Mouse (Mus musculus): ENCODE data around the gene Jun. TPM values are rescaled to one million over a fixed set of nuclear protein-coding genes. Genes with fewer than 3 reads are reported as not detected.

The Jun gene
- polyA plus RNA-seq, 1 experiment from 2014 or later, result 20.7 TPM

DNA sequence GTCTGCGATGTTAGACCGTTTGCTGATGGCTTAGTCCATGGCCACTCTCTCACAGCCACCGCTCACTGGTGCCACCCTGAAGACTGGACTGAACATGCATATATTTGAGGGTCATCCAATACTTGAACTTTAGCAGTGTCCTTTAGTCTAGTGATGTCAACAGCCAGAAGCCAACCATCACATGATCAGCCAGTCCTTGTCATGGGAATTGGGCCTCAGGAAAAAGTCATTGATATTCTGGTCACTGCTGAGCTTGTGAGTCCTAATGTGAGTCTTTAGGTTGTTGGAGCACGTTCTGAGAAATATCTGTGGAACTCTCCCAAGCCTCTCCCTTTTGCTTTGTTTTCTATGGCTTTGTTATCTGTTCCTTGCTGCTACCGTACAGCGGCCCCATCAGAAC is 43.3 kb upstream of the Jun start:
- Histone ChIP-seq H3K4me1 (replicated peaks; ENCODE audit: control insufficient read depth, insufficient read depth, low read length) (no peaks in the 10 kb centered on the region), H3K27ac (ENCODE audit: low read depth, low read length) (no peak overlapping the region), H3K36me3 (ENCODE audit: control insufficient read depth, insufficient read depth, low read length) (no peaks in the 10 kb centered on the region), H3K9me3 (ENCODE audit: control insufficient read depth, low read length) (no peaks in the 10 kb centered on the region), H3K9ac (ENCODE audit: low read depth, low read length) (no peak overlapping the region), H3K27me3 (replicated peaks; ENCODE audit: control insufficient read depth, insufficient read depth, low read length) (no peaks in the 10 kb centered on the region), H3K4me2 (no peak overlapping the region), H3K4me3 (ENCODE audit: low read depth, low read length) (no peak overlapping the region)
- ATAC-seq (replicated peaks; ENCODE audit: low FRiP score) (no peak), DNase-seq (ENCODE audit: low spot score) (no peak)
- WGBS, result 89% methylated on average over 6 of the region's 6 CpGs

DNA sequence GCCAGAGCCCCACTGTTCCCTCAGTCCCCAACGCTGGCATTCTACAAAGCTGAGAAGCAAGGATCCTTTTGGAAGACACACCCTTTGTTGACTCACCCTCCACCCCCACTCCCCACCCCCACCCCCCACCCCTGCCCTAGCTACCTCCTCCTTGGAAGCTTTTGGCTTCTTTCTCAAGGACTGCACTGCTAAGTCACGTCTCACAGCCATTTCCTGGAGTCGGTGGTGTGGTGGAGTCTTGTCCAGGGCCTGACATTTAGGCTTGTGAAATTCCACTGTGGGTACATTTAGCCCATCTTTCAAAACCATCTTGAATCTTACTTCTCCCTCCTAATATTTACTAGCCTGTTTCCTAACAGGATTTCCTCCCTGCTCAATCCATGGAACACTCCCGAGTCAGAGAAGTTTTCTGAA is 42.7 kb upstream of the Jun start:
- no peak for ATAC-seq (replicated peaks; ENCODE audit: low FRiP score)
- Histone ChIP-seq H3K4me1 (replicated peaks; ENCODE audit: control insufficient read depth, insufficient read depth, low read length) (no peaks in the 10 kb centered on the region), H3K9ac (ENCODE audit: low read depth, low read length) (no peak overlapping the region), H3K36me3 (ENCODE audit: control insufficient read depth, insufficient read depth, low read length) (no peaks in the 10 kb centered on the region), H3K4me2 (no peak overlapping the region), H3K27ac (ENCODE audit: low read depth, low read length) (no peak overlapping the region), H3K27me3 (replicated peaks; ENCODE audit: control insufficient read depth, insufficient read depth, low read length) (no peaks in the 10 kb centered on the region), H3K4me3 (ENCODE audit: low read depth, low read length) (no peak overlapping the region), H3K9me3 (ENCODE audit: control insufficient read depth, low read length) (no peaks in the 10 kb centered on the region)
- WGBS, result 41% methylated on average over 4 of the region's 4 CpGs
- DNase-seq (ENCODE audit: low spot score), result no peak

DNA sequence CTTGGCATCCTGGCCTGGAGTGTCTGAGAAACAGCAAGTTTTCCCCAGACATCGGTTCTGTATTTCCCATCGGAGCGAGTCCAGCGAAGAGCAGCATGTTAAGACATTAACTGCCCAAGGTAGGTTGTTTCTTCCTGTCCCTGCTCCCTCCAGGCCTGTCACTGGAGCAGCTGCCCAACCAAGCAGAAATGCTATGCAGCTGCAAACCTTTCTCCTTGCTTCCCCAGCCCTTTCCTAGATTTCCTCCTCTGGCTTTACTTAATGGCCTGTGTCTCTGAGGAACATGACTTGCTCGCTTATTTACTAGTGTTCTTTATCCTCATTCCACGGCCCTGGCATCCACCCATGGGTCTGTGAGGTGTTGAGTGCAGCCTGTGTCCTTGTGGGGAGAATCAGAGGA is 41.6 kb upstream of the Jun start:
- WGBS, result 80% methylated on average over 6 of the region's 6 CpGs
- Histone ChIP-seq H3K36me3 (ENCODE audit: control insufficient read depth, insufficient read depth, low read length) (no peaks in the 10 kb centered on the region), H3K4me1 (replicated peaks; ENCODE audit: control insufficient read depth, insufficient read depth, low read length) (no peaks in the 10 kb centered on the region), H3K27me3 (replicated peaks; ENCODE audit: control insufficient read depth, insufficient read depth, low read length) (no peaks in the 10 kb centered on the region), H3K9me3 (ENCODE audit: control insufficient read depth, low read length) (no peaks in the 10 kb centered on the region), H3K9ac (ENCODE audit: low read depth, low read length) (no peak overlapping the region), H3K27ac (ENCODE audit: low read depth, low read length) (no peak overlapping the region), H3K4me3 (ENCODE audit: low read depth, low read length) (no peak overlapping the region), H3K4me2 (no peak overlapping the region)
- DNase-seq (ENCODE audit: low spot score) (no peak), ATAC-seq (replicated peaks; ENCODE audit: low FRiP score) (no peak)

DNA sequence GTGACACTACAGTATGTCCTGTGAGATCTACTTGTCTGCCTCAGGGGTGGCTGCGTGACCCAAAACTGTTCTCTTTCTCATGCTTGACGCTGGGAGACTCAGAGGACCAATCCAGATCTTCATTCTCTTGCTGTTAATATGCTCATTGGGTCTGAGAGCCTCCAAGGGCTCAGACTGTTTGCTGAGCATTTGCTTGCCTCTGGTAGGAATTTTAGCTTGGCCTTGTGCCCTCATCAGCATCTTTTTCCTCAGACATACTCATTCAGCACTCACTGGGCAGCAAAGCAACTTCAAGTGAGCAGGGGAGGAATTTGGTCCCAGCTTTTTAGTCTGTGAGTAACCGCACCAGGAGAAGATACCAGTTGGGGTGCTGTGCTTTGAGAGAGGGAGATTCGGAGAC is 40.5 kb upstream of the Jun start:
- Histone ChIP-seq H3K4me2 (no peak overlapping the region), H3K36me3 (ENCODE audit: control insufficient read depth, insufficient read depth, low read length) (no peaks in the 10 kb centered on the region), H3K9ac (ENCODE audit: low read depth, low read length) (no peak overlapping the region), H3K27ac (ENCODE audit: low read depth, low read length) (no peak overlapping the region), H3K4me1 (replicated peaks; ENCODE audit: control insufficient read depth, insufficient read depth, low read length) (no peaks in the 10 kb centered on the region), H3K9me3 (ENCODE audit: control insufficient read depth, low read length) (no peaks in the 10 kb centered on the region), H3K4me3 (ENCODE audit: low read depth, low read length) (no peak overlapping the region), H3K27me3 (replicated peaks; ENCODE audit: control insufficient read depth, insufficient read depth, low read length) (no peaks in the 10 kb centered on the region)
- DNase-seq (ENCODE audit: low spot score), result no peak
- 84% methylated on average over 4 of the region's 4 CpGs for WGBS
- ATAC-seq (replicated peaks; ENCODE audit: low FRiP score), result no peak

DNA sequence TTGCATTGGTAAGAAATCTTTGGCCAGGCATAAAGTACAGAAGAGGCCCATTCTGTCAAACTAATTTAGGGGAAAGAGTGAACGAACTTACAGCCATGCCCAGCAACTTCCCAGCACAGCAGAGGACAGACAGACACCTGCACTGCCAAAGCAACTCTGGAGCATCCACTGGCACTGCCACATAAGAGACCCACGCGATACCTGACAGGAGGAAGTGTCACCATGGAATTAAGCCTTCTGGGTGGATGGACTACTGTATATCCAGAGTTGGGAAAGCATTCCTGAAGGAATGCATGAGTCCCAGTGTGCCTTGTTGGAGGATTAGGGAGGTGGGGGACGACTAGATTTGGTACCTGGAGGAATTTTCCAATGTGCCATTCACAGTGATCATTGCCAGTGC is 39.5 kb upstream of the Jun start:
- 80% methylated on average over 4 of the region's 4 CpGs for WGBS
- H3K9me3 ChIP-seq (ENCODE audit: control insufficient read depth, low read length), result no peaks in the 10 kb centered on the region
- H3K4me2 ChIP-seq, result no peak overlapping the region
- no peak overlapping the region for H3K27ac ChIP-seq (ENCODE audit: low read depth, low read length)
- ATAC-seq (replicated peaks; ENCODE audit: low FRiP score) (no peak), DNase-seq (ENCODE audit: low spot score) (no peak)
- no peak overlapping the region for H3K9ac ChIP-seq (ENCODE audit: low read depth, low read length)
- no peaks in the 10 kb centered on the region for H3K36me3 ChIP-seq (ENCODE audit: control insufficient read depth, insufficient read depth, low read length)
- H3K27me3 ChIP-seq (replicated peaks; ENCODE audit: control insufficient read depth, insufficient read depth, low read length), result no peaks in the 10 kb centered on the region
- no peak overlapping the region for H3K4me3 ChIP-seq (ENCODE audit: low read depth, low read length)
- no peaks in the 10 kb centered on the region for H3K4me1 ChIP-seq (replicated peaks; ENCODE audit: control insufficient read depth, insufficient read depth, low read length)

DNA sequence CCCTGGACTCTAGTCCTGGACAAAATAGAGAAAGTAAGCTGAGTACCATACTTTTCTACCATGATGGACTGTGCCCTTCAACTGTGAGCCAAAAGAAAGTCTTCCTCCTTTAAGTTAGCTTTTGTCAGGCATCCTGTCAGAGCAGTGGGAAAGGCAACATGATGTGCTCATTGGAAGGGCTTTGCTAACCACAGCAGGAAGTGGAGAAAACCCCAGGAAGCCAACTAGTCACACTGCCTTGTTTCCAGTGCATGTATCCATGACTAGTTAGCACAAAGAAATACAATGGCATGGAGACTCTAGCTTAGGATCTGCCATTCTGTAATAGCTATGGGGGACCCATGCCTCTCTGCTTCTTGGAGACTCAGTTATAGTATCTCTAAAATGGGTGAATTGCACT is 37.9 kb upstream of the Jun start:
- DNase-seq (ENCODE audit: low spot score) (no peak), ATAC-seq (replicated peaks; ENCODE audit: low FRiP score) (no peak)
- H3K4me1 ChIP-seq (replicated peaks; ENCODE audit: control insufficient read depth, insufficient read depth, low read length), result no peaks in the 10 kb centered on the region
- H3K9me3 ChIP-seq (ENCODE audit: control insufficient read depth, low read length), result no peaks in the 10 kb centered on the region
- no peak overlapping the region for H3K9ac ChIP-seq (ENCODE audit: low read depth, low read length)
- H3K4me2 ChIP-seq, result no peak overlapping the region
- no peak overlapping the region for H3K27ac ChIP-seq (ENCODE audit: low read depth, low read length)
- H3K4me3 ChIP-seq (ENCODE audit: low read depth, low read length), result no peak overlapping the region
- H3K36me3 ChIP-seq (ENCODE audit: control insufficient read depth, insufficient read depth, low read length), result no peaks in the 10 kb centered on the region
- no peaks in the 10 kb centered on the region for H3K27me3 ChIP-seq (replicated peaks; ENCODE audit: control insufficient read depth, insufficient read depth, low read length)

DNA sequence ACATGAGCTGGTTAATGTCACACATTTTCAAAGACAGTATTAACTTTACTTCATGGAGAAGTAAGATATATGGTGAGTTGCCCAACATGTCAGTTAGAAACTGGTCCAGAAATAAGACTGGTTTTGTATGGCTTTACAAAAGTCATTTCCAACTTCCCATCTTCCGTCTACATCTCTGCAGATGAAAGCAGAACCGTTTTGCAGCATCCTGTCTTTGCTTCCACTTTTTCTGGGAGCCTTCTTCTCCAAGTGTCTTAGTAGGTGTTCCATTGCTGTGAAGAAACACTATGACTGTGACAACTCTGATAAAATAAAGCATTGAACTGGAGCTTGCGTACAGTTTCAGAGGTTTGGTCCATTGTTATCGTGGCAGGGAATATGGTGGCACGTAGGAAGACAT is 37.0 kb upstream of the Jun start:
- no peak overlapping the region for H3K9ac ChIP-seq (ENCODE audit: low read depth, low read length)
- H3K27ac ChIP-seq (ENCODE audit: low read depth, low read length), result no peak overlapping the region
- 88% methylated on average over 5 of the region's 5 CpGs for WGBS
- no peak for DNase-seq (ENCODE audit: low spot score)
- no peaks in the 10 kb centered on the region for H3K9me3 ChIP-seq (ENCODE audit: control insufficient read depth, low read length)
- H3K4me1 ChIP-seq (replicated peaks; ENCODE audit: control insufficient read depth, insufficient read depth, low read length), result no peaks in the 10 kb centered on the region
- no peaks in the 10 kb centered on the region for H3K36me3 ChIP-seq (ENCODE audit: control insufficient read depth, insufficient read depth, low read length)
- H3K4me3 ChIP-seq (ENCODE audit: low read depth, low read length), result no peak overlapping the region
- H3K4me2 ChIP-seq, result no peak overlapping the region
- no peak for ATAC-seq (replicated peaks; ENCODE audit: low FRiP score)
- H3K27me3 ChIP-seq (replicated peaks; ENCODE audit: control insufficient read depth, insufficient read depth, low read length), result no peaks in the 10 kb centered on the region

DNA sequence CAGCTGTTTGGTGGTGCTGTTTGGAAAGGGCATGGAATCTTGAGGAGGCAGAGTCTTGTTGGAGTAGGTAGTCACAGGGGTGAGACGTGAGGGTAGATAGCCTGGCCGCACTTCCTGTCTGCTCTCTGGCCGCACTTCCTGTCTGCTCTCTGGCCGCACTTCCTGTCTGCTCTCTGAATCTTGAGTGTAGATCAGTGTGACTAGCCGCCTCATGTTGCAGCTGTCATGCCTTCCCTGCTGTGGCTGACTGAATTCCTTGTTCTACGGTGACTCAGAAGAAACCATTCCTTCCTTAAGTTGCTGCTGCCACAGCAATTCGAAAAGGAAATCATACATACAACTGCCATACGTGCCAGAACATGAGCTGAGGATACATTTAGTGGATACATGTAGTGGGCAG is 31.9 kb upstream of the Jun start:
- no peak for ATAC-seq (replicated peaks; ENCODE audit: low FRiP score)
- Histone ChIP-seq H3K9ac (ENCODE audit: low read depth, low read length) (no peak overlapping the region), H3K27ac (ENCODE audit: low read depth, low read length) (no peak overlapping the region), H3K36me3 (ENCODE audit: control insufficient read depth, insufficient read depth, low read length) (no peaks in the 10 kb centered on the region), H3K4me3 (ENCODE audit: low read depth, low read length) (no peak overlapping the region), H3K4me2 (no peak overlapping the region), H3K4me1 (replicated peaks; ENCODE audit: control insufficient read depth, insufficient read depth, low read length) (no peaks in the 10 kb centered on the region), H3K27me3 (replicated peaks; ENCODE audit: control insufficient read depth, insufficient read depth, low read length) (no peaks in the 10 kb centered on the region), H3K9me3 (ENCODE audit: control insufficient read depth, low read length) (no peaks in the 10 kb centered on the region)
- 54% methylated on average over 8 of the region's 8 CpGs for WGBS
- no peak for DNase-seq (ENCODE audit: low spot score)

DNA sequence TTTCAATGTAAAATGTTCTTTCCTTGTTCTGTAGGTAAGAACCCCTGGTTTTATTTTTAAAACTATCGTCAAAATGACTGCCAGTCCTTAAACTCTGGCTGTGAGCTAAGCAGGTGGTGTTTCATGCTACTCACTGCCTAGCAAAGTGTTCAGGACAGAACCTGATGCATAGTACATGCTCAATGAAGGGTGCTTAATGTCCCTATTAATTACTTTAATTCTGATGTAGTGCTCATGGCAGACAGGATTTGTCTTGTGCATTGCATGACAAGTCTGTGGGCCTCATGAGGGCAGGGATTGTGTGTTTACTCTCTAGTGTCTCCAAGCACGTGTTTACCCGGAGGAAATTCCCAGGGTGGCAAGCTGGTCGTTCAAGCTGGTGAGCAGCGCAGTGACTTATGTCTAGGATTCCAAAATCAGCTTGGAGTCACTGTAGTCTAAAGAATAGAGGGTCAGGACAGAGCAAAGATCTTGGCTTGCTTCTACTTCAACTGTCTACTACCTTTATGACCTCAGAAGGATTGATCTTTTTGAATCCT is 31.2 kb upstream of the Jun start:
- ATAC-seq (replicated peaks; ENCODE audit: low FRiP score) (no peak), DNase-seq (ENCODE audit: low spot score) (no peak)
- Histone ChIP-seq H3K4me3 (ENCODE audit: low read depth, low read length) (no peak overlapping the region), H3K27me3 (replicated peaks; ENCODE audit: control insufficient read depth, insufficient read depth, low read length) (no peaks in the 10 kb centered on the region), H3K4me1 (replicated peaks; ENCODE audit: control insufficient read depth, insufficient read depth, low read length) (no peaks in the 10 kb centered on the region), H3K36me3 (ENCODE audit: control insufficient read depth, insufficient read depth, low read length) (no peaks in the 10 kb centered on the region), H3K9me3 (ENCODE audit: control insufficient read depth, low read length) (no peaks in the 10 kb centered on the region), H3K4me2 (no peak overlapping the region), H3K27ac (ENCODE audit: low read depth, low read length) (no peak overlapping the region), H3K9ac (ENCODE audit: low read depth, low read length) (no peak overlapping the region)
- WGBS, result 78% methylated on average over 5 of the region's 5 CpGs

Data from liver, embryonic 11.5 days (tissue).